Mouse (Mus musculus) spleen, postnatal 36 days (tissue): Measurements from ENCODE around the gene Kansl1.

Source experiments
- DNase-seq, 2 experiments: peaks; one replicate each; pipeline ENCODE4 v3.0.0; 2022; ENCODE audit warnings: low spot score in 2 of 2, mixed read lengths in 1 of 2

Kansl1 gene

GRCm38 (mm10) chr11:104309377-104310225 lies 159.1 kb downstream of the Kansl1 start:
- no peak for DNase-seq

DNA sequence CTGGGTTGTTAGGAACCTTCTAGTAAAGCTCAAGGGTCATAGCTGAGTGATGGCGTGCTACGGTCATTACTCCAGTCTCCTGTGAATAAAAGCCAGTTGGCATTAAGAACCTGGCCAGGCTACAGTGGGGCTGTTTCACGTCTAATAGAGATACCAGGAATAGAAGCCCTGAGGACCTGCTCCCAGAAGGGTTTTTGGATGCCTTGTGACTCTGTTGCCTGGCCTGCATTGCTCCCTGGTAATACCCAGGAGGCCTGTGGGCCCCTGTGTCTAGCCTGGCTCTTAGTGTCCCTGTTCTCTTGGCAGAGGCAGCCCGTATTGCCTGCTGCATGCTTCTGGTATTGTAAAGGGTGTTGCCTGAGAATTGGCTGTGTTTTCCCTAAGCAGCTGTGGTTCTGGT lies 161.5 kb downstream of the Kansl1 start:
- DNase-seq = no peak

DNA sequence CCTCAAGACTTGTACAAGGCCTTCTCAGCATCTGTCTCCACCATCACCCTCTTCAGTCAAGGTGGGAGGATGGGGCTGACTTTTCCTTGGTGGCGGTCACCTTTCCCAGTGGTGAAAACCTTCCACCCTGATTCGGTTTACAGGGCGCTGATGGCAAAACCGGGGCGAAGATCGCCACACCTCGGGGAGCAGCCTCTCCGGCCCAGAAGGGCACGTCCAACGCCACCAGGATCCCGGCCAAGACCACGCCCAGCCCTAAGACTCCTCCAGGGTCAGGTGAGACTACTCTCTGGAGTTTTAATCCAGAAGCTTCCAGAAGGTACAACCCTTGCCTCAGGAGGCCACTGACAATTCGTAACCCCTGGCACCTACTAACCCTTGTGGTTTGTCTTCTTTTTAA lies 162.2 kb downstream of the Kansl1 start:
- DNase-seq = no peak

GRCm38 (mm10) chr11:104305711-104306110 lies 162.9 kb downstream of the Kansl1 start:
- DNase-seq = no peak

- no peak for DNase-seq
Measured at GRCm38 (mm10) chr11:104303088-104303960, 165.3 kb downstream of the Kansl1 start.

- no peak for DNase-seq
Measured at GRCm38 (mm10) chr11:104302628-104303027, 166.0 kb downstream of the Kansl1 start.

DNA sequence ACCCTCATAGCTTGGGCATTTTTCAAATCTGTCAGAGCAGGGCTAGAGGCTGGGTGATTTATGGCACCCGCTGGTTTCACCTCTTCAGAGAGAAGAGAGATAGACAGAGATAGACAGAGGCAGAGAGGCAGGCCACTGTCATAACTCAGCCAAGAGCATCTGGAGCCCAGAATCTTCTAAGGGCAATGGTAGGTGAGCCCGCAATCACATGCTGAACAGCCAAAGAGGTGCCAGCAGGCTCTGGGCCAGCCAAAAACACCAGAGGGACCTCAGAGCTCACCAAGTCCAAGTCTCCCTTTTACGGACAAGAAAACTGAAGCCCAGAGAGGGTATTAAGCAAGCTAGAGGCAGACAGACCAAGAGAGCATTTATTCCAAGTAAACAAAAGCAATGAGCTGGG lies 171.0 kb downstream of the Kansl1 start:
- DNase-seq = no peak

GRCm38 (mm10) chr11:104295656-104296055 lies 173.0 kb downstream of the Kansl1 start:
- DNase-seq = no peak

DNA sequence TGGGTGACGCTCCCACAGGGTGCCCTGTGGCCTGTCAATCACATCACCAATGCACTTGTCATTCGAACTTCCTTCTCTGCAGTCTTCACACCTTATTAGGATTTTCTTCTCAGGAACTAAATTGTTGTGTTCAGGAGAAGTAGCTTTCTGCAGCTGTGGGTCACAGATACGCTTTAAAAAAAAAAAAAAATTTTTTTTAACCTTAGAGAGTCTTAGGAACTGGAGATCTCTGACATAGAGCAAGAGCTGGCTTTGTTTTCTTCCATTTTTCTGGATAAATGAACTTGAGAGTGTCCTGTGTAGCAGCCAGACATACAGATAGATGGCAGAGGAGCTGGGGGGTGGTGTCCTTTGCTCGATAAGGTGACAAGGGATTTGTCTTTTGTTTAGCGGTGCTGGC lies 173.5 kb downstream of the Kansl1 start:
- no peak for DNase-seq

DNA sequence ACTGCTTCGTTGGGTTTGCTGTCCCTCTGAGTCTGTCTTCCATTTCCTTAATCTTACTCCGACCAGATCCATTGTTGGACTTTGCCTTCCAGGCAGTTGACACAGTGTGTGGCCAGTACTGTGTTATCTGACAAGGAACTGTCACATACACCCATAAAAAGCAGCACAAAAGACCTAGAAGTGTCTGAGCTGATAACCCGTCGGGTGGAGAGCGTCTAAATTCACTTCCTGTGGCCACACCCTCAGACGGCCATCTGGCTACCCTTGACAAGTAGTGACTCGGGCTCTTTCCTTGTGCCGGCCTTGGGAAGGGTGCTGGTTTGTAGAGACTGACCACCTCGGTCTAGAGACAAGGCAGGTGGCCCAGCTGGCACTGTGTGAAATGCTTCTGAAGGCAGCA lies 175.4 kb downstream of the Kansl1 start:
- peak; percentile 14 to 47 for DNase-seq

GRCm38 (mm10) chr11:104292443-104293220 lies 176.0 kb downstream of the Kansl1 start:
- DNase-seq = no peak

GRCm38 (mm10) chr11:104289199-104290031 lies 179.2 kb downstream of the Kansl1 start:
- DNase-seq = peak; percentile 10 to 31

GRCm38 (mm10) chr11:104288835-104289198 lies 179.8 kb downstream of the Kansl1 start:
- no peak for DNase-seq

DNA sequence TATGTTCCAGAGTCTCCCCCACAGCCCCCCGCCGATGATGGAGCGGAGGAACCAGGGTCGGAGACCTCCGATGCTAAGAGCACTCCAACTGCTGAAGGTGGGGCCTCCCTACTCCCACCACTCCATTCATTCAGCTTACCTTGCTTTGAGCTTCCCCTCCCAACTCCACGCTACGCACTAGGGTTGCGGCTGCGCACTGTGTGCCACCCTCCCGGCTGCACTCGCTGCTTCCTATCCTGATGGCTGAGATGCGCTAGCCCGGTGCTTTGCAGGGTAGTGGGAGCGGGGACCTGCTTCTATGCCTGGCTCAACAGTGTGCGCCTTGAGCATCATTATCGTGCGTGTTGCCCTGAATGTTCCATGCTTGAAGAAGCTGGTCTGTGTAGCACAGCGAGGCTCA lies 181.5 kb downstream of the Kansl1 start:
- DNase-seq = no peak
